Mouse (Mus musculus): ENCODE results near the gene Foxn3. TPM values are rescaled to one million over a fixed set of nuclear protein-coding genes. Genes with fewer than 3 reads are reported as not detected.
A peak's percentile ranks its signal among the peaks of the same experiment; 100 is the strongest.

Foxn3 gene
- polyA plus RNA-seq, 1 experiment from 2014 or later, result 54.0 TPM

DNA sequence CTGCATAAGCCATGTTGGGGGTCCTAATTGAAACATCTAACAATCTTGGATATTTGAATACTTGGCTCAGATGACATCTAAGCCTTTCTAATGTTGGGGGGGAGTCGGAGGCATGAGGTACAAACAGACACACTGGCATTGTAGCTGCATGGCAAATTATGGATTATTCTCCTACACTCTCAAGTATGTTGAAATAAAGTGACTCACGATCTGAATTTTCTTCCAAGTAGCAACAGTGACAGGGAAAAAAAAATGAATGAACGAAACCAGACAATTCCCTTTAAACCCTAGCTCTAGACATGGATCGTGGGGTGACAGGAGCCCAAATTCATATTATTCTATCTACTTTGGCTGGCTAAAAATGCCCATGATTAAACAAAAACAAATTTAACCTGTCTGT is 178.3 kb downstream of the Foxn3 start:
- ATAC-seq (replicated peaks; ENCODE audit: low FRiP score, low read depth) (no peak), DNase-seq (ENCODE audit: low spot score) (no peak)
- H3K4me2 ChIP-seq (ENCODE audit: low read length), result no peak overlapping the region
- no peak overlapping the region for H3K4me3 ChIP-seq (replicated peaks; ENCODE audit: low read depth, low read length)
- H3K36me3 ChIP-seq (ENCODE audit: insufficient read depth, low read length), result 0 out of 2 replicates have a peak, but pooled peaks cover 10% of the 10 kb centered on the region
- H3K4me1 ChIP-seq (replicated peaks; ENCODE audit: insufficient read depth, low read length), result no peaks in the 10 kb centered on the region
- H3K9me3 ChIP-seq (replicated peaks; ENCODE audit: low read length), result no peaks in the 10 kb centered on the region
- H3K27me3 ChIP-seq (ENCODE audit: insufficient read depth, low read length), result no peaks in the 10 kb centered on the region
- no peak overlapping the region for H3K9ac ChIP-seq (ENCODE audit: low read depth, low read length)
- H3K27ac ChIP-seq, result no peak overlapping the region
- TF ChIP-seq CTCF (IDR thresholded peaks at IDR 0.05; ENCODE audit: low read depth), result no peak
- 88% methylated on average over 4 of the region's 4 CpGs for WGBS

DNA sequence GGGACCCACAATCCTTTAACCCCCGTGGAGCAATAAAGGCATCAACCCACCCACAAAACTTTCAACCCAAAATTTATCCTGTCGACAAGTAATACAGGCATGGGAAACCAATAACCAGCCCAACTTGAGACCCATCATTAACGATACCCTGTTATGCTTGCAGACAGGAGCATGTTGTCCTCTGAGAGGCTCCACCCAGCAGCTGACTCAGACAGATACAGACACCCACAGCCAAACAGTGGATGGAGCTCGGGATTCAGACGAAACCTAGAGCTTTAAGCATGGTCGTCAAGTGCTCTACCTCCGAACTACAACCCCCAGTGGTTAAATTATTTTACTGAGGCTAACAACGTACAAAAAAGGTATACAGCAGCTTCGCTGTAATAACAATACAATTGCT is 182.1 kb downstream of the Foxn3 start:
- H3K4me2 ChIP-seq (ENCODE audit: low read length), result no peak overlapping the region
- H3K27ac ChIP-seq, result no peak overlapping the region
- H3K4me1 ChIP-seq (replicated peaks; ENCODE audit: insufficient read depth, low read length), result peaks cover 18% of the 10 kb centered on the region; the same call in 1 of the 2 replicates
- DNase-seq (ENCODE audit: low spot score) (no peak), ATAC-seq (replicated peaks; ENCODE audit: low FRiP score, low read depth) (no peak)
- 79% methylated on average over 9 of the region's 9 CpGs for WGBS
- no peak overlapping the region for H3K4me3 ChIP-seq (replicated peaks; ENCODE audit: low read depth, low read length)
- H3K9ac ChIP-seq (ENCODE audit: low read depth, low read length), result no peak overlapping the region
- TF ChIP-seq CTCF (IDR thresholded peaks at IDR 0.05; ENCODE audit: low read depth), result no peak
- no peaks in the 10 kb centered on the region for H3K27me3 ChIP-seq (ENCODE audit: insufficient read depth, low read length)
- no peaks in the 10 kb centered on the region for H3K9me3 ChIP-seq (replicated peaks; ENCODE audit: low read length)
- H3K36me3 ChIP-seq (ENCODE audit: insufficient read depth, low read length), result 0 out of 2 replicates have a peak, but pooled peaks cover 4% of the 10 kb centered on the region

DNA sequence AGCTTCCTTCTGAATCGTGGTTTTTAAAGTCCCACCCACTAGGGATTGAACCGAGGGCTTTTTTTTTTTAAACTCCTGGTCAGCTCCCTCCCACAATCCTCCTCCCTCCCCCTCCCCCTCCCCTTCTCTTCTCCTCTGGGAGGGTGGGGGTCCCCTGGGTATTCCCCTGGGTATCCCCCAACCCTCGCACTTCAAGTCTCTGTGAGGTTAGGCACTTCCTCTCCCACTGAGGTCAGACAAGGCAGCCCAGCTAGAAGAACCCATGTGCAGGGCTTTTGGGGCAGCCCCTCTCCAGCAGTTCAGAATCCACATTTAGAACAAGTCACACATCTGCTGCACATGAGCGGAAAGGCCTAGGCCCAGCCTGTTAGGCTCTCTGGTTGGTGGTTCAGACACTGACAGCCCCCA is 182.5 kb downstream of the Foxn3 start:
- no peaks in the 10 kb centered on the region for H3K27me3 ChIP-seq (ENCODE audit: insufficient read depth, low read length)
- peaks cover 18% of the 10 kb centered on the region; the same call in 1 of the 2 replicates for H3K4me1 ChIP-seq (replicated peaks; ENCODE audit: insufficient read depth, low read length)
- no peak overlapping the region for H3K4me3 ChIP-seq (replicated peaks; ENCODE audit: low read depth, low read length)
- WGBS, result 48% methylated on average over 4 of the region's 4 CpGs
- no peak for ATAC-seq (replicated peaks; ENCODE audit: low FRiP score, low read depth)
- H3K27ac ChIP-seq, result no peak overlapping the region
- H3K9ac ChIP-seq (ENCODE audit: low read depth, low read length), result no peak overlapping the region
- no peak for DNase-seq (ENCODE audit: low spot score)
- H3K4me2 ChIP-seq (ENCODE audit: low read length), result no peak overlapping the region
- 0 out of 2 replicates have a peak, but pooled peaks cover 4% of the 10 kb centered on the region for H3K36me3 ChIP-seq (ENCODE audit: insufficient read depth, low read length)
- no peak for TF ChIP-seq CTCF (IDR thresholded peaks at IDR 0.05; ENCODE audit: low read depth)
- H3K9me3 ChIP-seq (replicated peaks; ENCODE audit: low read length), result no peaks in the 10 kb centered on the region

DNA sequence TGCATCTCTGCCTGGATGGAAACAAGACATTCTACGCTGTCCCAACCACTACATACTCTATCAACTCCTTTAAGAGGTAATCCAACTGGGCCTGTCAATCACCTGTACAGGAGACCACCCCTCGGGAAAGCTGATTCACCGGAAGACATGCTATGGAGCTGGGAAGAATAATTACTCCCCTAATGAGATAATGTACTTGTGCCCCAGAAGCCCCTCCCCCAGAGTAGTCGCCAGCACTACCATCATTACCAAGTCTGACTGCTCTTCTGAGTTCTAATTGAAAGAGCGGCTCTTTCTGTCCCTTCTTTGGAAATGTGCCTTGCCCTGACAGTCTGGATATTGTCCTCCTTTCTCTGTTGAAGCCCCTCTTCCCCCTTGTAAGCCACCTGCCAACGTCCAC is 183.3 kb downstream of the Foxn3 start:
- 81% methylated on average over 6 of the region's 6 CpGs for WGBS
- Histone ChIP-seq H3K4me2 (ENCODE audit: low read length) (no peak overlapping the region), H3K9ac (ENCODE audit: low read depth, low read length) (no peak overlapping the region), H3K27me3 (ENCODE audit: insufficient read depth, low read length) (no peaks in the 10 kb centered on the region), H3K4me1 (replicated peaks; ENCODE audit: insufficient read depth, low read length) (peaks cover 18% of the 10 kb centered on the region; the same call in 1 of the 2 replicates), H3K27ac (no peak overlapping the region), H3K9me3 (replicated peaks; ENCODE audit: low read length) (no peaks in the 10 kb centered on the region), H3K36me3 (ENCODE audit: insufficient read depth, low read length) (0 out of 2 replicates have a peak, but pooled peaks cover 4% of the 10 kb centered on the region), H3K4me3 (replicated peaks; ENCODE audit: low read depth, low read length) (no peak overlapping the region)
- no peak for TF ChIP-seq CTCF (IDR thresholded peaks at IDR 0.05; ENCODE audit: low read depth)
- ATAC-seq (replicated peaks; ENCODE audit: low FRiP score, low read depth) (no peak), DNase-seq (ENCODE audit: low spot score) (no peak)

DNA sequence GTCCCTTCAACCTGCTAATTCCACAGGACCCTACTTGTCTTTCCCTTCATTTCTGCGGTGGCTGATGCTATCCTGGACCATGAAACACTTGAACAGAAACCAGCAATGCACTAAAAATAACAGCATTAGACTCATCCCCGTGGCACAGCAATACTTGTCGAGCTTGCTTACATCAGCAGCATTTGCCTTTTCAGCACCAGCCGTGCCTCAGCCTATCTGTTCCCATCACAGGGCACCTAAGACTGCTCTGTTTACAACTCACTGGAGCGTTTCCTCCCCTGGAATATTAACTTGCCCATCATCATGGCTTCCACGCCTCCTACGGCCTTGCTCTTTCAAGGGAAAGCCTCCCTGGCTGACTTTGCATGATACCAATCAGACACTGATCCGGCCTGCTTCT is 185.1 kb downstream of the Foxn3 start:
- Histone ChIP-seq H3K4me2 (ENCODE audit: low read length) (peak overlapping the region; percentile 11; the same call in 1 of the 2 replicates), H3K9ac (ENCODE audit: low read depth, low read length) (no peak overlapping the region), H3K4me1 (replicated peaks; ENCODE audit: insufficient read depth, low read length) (peaks cover 18% of the 10 kb centered on the region; the same call in 1 of the 2 replicates), H3K4me3 (replicated peaks; ENCODE audit: low read depth, low read length) (no peak overlapping the region), H3K36me3 (ENCODE audit: insufficient read depth, low read length) (0 out of 2 replicates have a peak, but pooled peaks cover 4% of the 10 kb centered on the region), H3K9me3 (replicated peaks; ENCODE audit: low read length) (no peaks in the 10 kb centered on the region), H3K27ac (peak overlapping the region; percentile 51; the same call in 1 of the 2 replicates), H3K27me3 (ENCODE audit: insufficient read depth, low read length) (no peaks in the 10 kb centered on the region)
- DNase-seq (ENCODE audit: low spot score) (peak; percentile 82), ATAC-seq (replicated peaks; ENCODE audit: low FRiP score, low read depth) (peak; percentile 79)
- TF ChIP-seq CTCF (IDR thresholded peaks at IDR 0.05; ENCODE audit: low read depth), result no peak
- WGBS, result 44% methylated on average over 8 of the region's 8 CpGs

DNA sequence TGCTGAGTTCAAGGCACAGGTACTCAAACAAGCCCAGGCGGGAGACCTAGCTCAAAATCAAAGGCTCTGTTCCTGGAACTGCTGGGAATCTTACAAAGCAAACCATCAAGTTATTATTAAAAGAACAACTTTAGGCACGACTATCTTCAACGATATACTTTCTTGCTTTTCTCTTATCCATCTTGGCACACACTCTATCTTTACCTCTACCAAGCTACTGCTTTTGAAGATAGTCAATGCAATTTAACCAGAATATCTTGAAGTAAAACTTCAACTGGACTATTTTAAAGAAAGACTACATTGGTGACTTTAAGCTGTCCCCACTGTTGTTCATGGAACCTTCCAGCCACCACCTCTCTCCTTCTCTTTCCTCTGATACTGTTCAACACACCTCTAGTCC is 185.7 kb downstream of the Foxn3 start:
- Histone ChIP-seq H3K4me3 (replicated peaks; ENCODE audit: low read depth, low read length) (no peak overlapping the region), H3K36me3 (ENCODE audit: insufficient read depth, low read length) (0 out of 2 replicates have a peak, but pooled peaks cover 4% of the 10 kb centered on the region), H3K4me2 (ENCODE audit: low read length) (no peak overlapping the region), H3K4me1 (replicated peaks; ENCODE audit: insufficient read depth, low read length) (peaks cover 18% of the 10 kb centered on the region; the same call in 1 of the 2 replicates), H3K27me3 (ENCODE audit: insufficient read depth, low read length) (no peaks in the 10 kb centered on the region), H3K9me3 (replicated peaks; ENCODE audit: low read length) (no peaks in the 10 kb centered on the region), H3K9ac (ENCODE audit: low read depth, low read length) (no peak overlapping the region), H3K27ac (no peak overlapping the region; the same call in 1 of the 2 replicates)
- DNase-seq (ENCODE audit: low spot score) (no peak), ATAC-seq (replicated peaks; ENCODE audit: low FRiP score, low read depth) (no peak)
- TF ChIP-seq CTCF (IDR thresholded peaks at IDR 0.05; ENCODE audit: low read depth), result no peak
- WGBS, result 63% methylated on average over 3 of the region's 3 CpGs

DNA sequence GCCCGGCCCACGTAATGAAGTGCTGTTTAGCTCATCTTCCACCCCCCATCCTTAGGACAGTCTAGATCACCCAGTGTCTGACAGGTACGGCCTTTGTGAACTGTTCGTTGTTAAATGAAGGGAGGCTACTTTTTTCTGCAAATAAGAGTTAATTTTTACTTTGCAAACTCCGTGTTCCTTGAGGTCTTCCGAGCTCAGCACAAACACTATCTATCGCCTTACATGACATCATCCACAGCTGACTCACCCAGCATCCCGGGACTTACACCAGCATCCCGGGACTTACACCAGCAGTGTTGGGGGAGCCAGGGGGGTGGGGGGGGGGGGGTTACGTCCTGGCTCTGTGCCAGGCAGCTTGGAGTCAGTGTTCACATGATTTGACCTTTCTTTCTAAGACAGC is 186.3 kb downstream of the Foxn3 start:
- Histone ChIP-seq H3K4me3 (replicated peaks; ENCODE audit: low read depth, low read length) (no peak overlapping the region), H3K9me3 (replicated peaks; ENCODE audit: low read length) (no peaks in the 10 kb centered on the region), H3K4me2 (ENCODE audit: low read length) (no peak overlapping the region), H3K36me3 (ENCODE audit: insufficient read depth, low read length) (no peaks in the 10 kb centered on the region), H3K9ac (ENCODE audit: low read depth, low read length) (no peak overlapping the region), H3K27ac (no peak overlapping the region), H3K4me1 (replicated peaks; ENCODE audit: insufficient read depth, low read length) (peaks cover 18% of the 10 kb centered on the region; the same call in 1 of the 2 replicates), H3K27me3 (ENCODE audit: insufficient read depth, low read length) (no peaks in the 10 kb centered on the region)
- peak; percentile 64 for ATAC-seq (replicated peaks; ENCODE audit: low FRiP score, low read depth)
- DNase-seq (ENCODE audit: low spot score), result no peak
- TF ChIP-seq CTCF (IDR thresholded peaks at IDR 0.05; ENCODE audit: low read depth), result no peak
- 54% methylated on average over 10 of the region's 10 CpGs for WGBS
